Mouse (Mus musculus): Measurements from ENCODE around the gene Fat1. TPM values are rescaled to one million over a fixed set of nuclear protein-coding genes. Genes with fewer than 3 reads are reported as not detected.

The Fat1 gene
- polyA plus RNA-seq, 1 experiment = 7.7 TPM

- TF ChIP-seq CTCF (IDR thresholded peaks at IDR 0.05; ENCODE audit: borderline replicate concordance, control insufficient read depth, extremely low read depth, insufficient read depth, low read length, poor library complexity) = no peak
- no peak for TF ChIP-seq POLR2A (IDR thresholded peaks at IDR 0.05; ENCODE audit: control insufficient read depth, extremely low read depth, insufficient read depth, low read length, poor library complexity)
- H3K27me3 ChIP-seq (ENCODE audit: control insufficient read depth, insufficient read depth, low read length) = no peaks in the 10 kb centered on the region
- 62% methylated on average over 4 of the region's 4 CpGs for WGBS
- H3K4me3 ChIP-seq (ENCODE audit: control insufficient read depth, insufficient read depth, low read length) = no peak overlapping the region
- H3K27ac ChIP-seq (ENCODE audit: control insufficient read depth, insufficient read depth, low read length) = no peak overlapping the region
- no peaks in the 10 kb centered on the region for H3K4me1 ChIP-seq (replicated peaks; ENCODE audit: control insufficient read depth, insufficient read depth, low read length)
- no peak for DNase-seq
- no peaks in the 10 kb centered on the region for H3K36me3 ChIP-seq (ENCODE audit: control insufficient read depth, insufficient read depth, low read length)
These were observed 75.4 kb downstream of the Fat1 start for GRCm38 (mm10) chr8:45010685-45011084.

GRCm38 (mm10) chr8:45011774-45012173 lies 76.5 kb downstream of the Fat1 start:
- Histone ChIP-seq H3K27ac (ENCODE audit: control insufficient read depth, insufficient read depth, low read length) (no peak overlapping the region), H3K4me1 (replicated peaks; ENCODE audit: control insufficient read depth, insufficient read depth, low read length) (no peaks in the 10 kb centered on the region), H3K4me3 (ENCODE audit: control insufficient read depth, insufficient read depth, low read length) (no peak overlapping the region), H3K36me3 (ENCODE audit: control insufficient read depth, insufficient read depth, low read length) (no peaks in the 10 kb centered on the region), H3K27me3 (ENCODE audit: control insufficient read depth, insufficient read depth, low read length) (no peaks in the 10 kb centered on the region)
- no peak for DNase-seq
- TF ChIP-seq CTCF (IDR thresholded peaks at IDR 0.05; ENCODE audit: borderline replicate concordance, control insufficient read depth, extremely low read depth, insufficient read depth, low read length, poor library complexity) (no peak), POLR2A (IDR thresholded peaks at IDR 0.05; ENCODE audit: control insufficient read depth, extremely low read depth, insufficient read depth, low read length, poor library complexity) (no peak)
- 78% methylated on average over 12 of the region's 12 CpGs for WGBS

DNA sequence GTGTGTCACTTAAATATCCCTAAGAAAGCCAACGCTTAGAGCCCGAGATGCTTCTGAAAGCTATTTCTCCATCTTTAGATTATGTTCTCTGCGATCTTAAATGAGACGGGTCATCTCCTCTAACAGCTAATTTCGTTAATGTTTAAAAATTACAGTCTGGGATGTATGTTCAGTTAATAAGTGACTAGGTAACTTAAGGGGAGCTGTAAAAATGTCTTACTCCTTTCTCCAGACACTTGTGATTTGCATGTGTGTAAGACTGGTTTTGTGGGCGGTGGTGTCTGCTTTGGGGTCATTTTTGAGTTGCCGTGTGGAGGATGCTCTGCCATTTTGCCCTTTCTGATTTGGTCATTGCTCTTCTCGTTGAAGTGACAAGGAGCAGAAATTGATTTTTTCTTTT lies 78.6 kb downstream of the Fat1 start:
- H3K4me1 ChIP-seq (replicated peaks; ENCODE audit: control insufficient read depth, insufficient read depth, low read length) = no peaks in the 10 kb centered on the region
- no peak for DNase-seq
- no peak for TF ChIP-seq POLR2A (IDR thresholded peaks at IDR 0.05; ENCODE audit: control insufficient read depth, extremely low read depth, insufficient read depth, low read length, poor library complexity)
- TF ChIP-seq CTCF (IDR thresholded peaks at IDR 0.05; ENCODE audit: borderline replicate concordance, control insufficient read depth, extremely low read depth, insufficient read depth, low read length, poor library complexity) = no peak
- H3K27ac ChIP-seq (ENCODE audit: control insufficient read depth, insufficient read depth, low read length) = no peak overlapping the region
- no peak overlapping the region for H3K4me3 ChIP-seq (ENCODE audit: control insufficient read depth, insufficient read depth, low read length)
- no peaks in the 10 kb centered on the region for H3K27me3 ChIP-seq (ENCODE audit: control insufficient read depth, insufficient read depth, low read length)
- no peaks in the 10 kb centered on the region for H3K36me3 ChIP-seq (ENCODE audit: control insufficient read depth, insufficient read depth, low read length)
- WGBS = 94% methylated on average over 8 of the region's 8 CpGs

DNA sequence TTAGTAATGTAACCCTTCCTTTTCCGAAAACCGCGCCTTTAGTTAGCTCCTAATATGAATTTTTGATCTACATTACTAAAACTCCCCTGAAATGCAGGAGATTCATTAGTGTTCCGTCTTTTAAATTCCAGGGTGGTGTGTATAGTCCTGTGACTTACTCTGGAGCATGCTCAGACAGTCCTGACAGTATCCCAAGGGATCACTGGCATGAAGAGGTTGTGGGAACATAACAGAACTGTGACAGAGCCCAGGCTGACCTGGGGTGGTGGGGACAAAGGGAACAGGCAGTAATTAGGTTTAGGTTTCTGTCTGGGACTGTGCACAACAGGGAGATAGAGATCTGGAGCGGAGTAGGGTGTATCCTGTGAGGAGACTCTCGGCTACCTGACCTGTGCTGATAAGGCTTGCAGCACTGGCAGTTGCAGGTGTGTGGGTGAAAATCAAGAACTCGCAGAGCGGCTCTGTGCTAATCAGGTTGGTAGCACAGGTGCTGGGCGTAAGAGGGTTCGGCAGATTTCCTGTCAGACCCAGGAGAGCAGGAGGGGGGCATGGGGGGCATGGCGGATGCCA lies 79.3 kb downstream of the Fat1 start:
- Histone ChIP-seq H3K27ac (ENCODE audit: control insufficient read depth, insufficient read depth, low read length) (no peak overlapping the region), H3K4me3 (ENCODE audit: control insufficient read depth, insufficient read depth, low read length) (no peak overlapping the region), H3K4me1 (replicated peaks; ENCODE audit: control insufficient read depth, insufficient read depth, low read length) (no peaks in the 10 kb centered on the region), H3K27me3 (ENCODE audit: control insufficient read depth, insufficient read depth, low read length) (no peaks in the 10 kb centered on the region), H3K36me3 (ENCODE audit: control insufficient read depth, insufficient read depth, low read length) (no peaks in the 10 kb centered on the region)
- no peak for TF ChIP-seq POLR2A (IDR thresholded peaks at IDR 0.05; ENCODE audit: control insufficient read depth, extremely low read depth, insufficient read depth, low read length, poor library complexity)
- DNase-seq = no peak
- WGBS = 71% methylated on average over 11 of the region's 11 CpGs

- Histone ChIP-seq H3K4me3 (ENCODE audit: control insufficient read depth, insufficient read depth, low read length) (no peak overlapping the region), H3K27ac (ENCODE audit: control insufficient read depth, insufficient read depth, low read length) (no peak overlapping the region), H3K27me3 (ENCODE audit: control insufficient read depth, insufficient read depth, low read length) (no peaks in the 10 kb centered on the region), H3K4me1 (replicated peaks; ENCODE audit: control insufficient read depth, insufficient read depth, low read length) (no peaks in the 10 kb centered on the region), H3K36me3 (ENCODE audit: control insufficient read depth, insufficient read depth, low read length) (no peaks in the 10 kb centered on the region)
- 95% methylated on average over 8 of the region's 8 CpGs for WGBS
- TF ChIP-seq CTCF (IDR thresholded peaks at IDR 0.05; ENCODE audit: borderline replicate concordance, control insufficient read depth, extremely low read depth, insufficient read depth, low read length, poor library complexity) = no peak
- no peak for TF ChIP-seq POLR2A (IDR thresholded peaks at IDR 0.05; ENCODE audit: control insufficient read depth, extremely low read depth, insufficient read depth, low read length, poor library complexity)
- no peak for DNase-seq
These were observed 80.6 kb downstream of the Fat1 start for GRCm38 (mm10) chr8:45015876-45016275.

GRCm38 (mm10) chr8:45019241-45019640 lies 84.0 kb downstream of the Fat1 start:
- 91% methylated on average over 5 of the region's 5 CpGs for WGBS
- no peak overlapping the region for H3K27ac ChIP-seq (ENCODE audit: control insufficient read depth, insufficient read depth, low read length)
- no peaks in the 10 kb centered on the region for H3K27me3 ChIP-seq (ENCODE audit: control insufficient read depth, insufficient read depth, low read length)
- TF ChIP-seq CTCF (IDR thresholded peaks at IDR 0.05; ENCODE audit: borderline replicate concordance, control insufficient read depth, extremely low read depth, insufficient read depth, low read length, poor library complexity) (no peak), POLR2A (IDR thresholded peaks at IDR 0.05; ENCODE audit: control insufficient read depth, extremely low read depth, insufficient read depth, low read length, poor library complexity) (no peak)
- DNase-seq = no peak
- H3K4me1 ChIP-seq (replicated peaks; ENCODE audit: control insufficient read depth, insufficient read depth, low read length) = no peaks in the 10 kb centered on the region
- no peaks in the 10 kb centered on the region for H3K36me3 ChIP-seq (ENCODE audit: control insufficient read depth, insufficient read depth, low read length)
- no peak overlapping the region for H3K4me3 ChIP-seq (ENCODE audit: control insufficient read depth, insufficient read depth, low read length)

DNA sequence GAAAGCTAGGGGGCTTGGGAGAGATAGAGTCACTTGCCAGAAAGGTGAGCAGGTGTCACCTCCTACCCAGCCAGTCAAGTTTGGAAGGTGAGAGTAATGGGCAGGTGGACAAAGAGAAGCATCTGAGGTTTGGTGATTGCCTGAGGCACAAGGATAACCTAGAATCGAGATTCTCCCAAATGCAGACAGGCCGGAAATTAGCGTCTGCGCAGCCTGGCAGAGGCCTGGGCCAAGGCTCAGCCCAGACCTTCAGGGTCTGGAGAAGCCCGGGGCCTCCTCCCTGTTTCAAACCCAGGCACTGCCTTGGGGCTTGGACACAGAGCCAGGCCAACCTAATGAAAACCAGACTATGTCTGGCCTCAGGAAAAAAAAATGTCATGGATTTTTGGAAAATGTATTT lies 85.9 kb downstream of the Fat1 start:
- no peak overlapping the region for H3K27ac ChIP-seq (ENCODE audit: control insufficient read depth, insufficient read depth, low read length)
- DNase-seq = no peak
- no peak overlapping the region for H3K4me3 ChIP-seq (ENCODE audit: control insufficient read depth, insufficient read depth, low read length)
- 91% methylated on average over 5 of the region's 5 CpGs for WGBS
- no peak for TF ChIP-seq CTCF (IDR thresholded peaks at IDR 0.05; ENCODE audit: borderline replicate concordance, control insufficient read depth, extremely low read depth, insufficient read depth, low read length, poor library complexity)
- TF ChIP-seq POLR2A (IDR thresholded peaks at IDR 0.05; ENCODE audit: control insufficient read depth, extremely low read depth, insufficient read depth, low read length, poor library complexity) = no peak
- H3K4me1 ChIP-seq (replicated peaks; ENCODE audit: control insufficient read depth, insufficient read depth, low read length) = no peaks in the 10 kb centered on the region
- no peaks in the 10 kb centered on the region for H3K27me3 ChIP-seq (ENCODE audit: control insufficient read depth, insufficient read depth, low read length)
- no peaks in the 10 kb centered on the region for H3K36me3 ChIP-seq (ENCODE audit: control insufficient read depth, insufficient read depth, low read length)
